Mouse (Mus musculus) ES-E14 (cell line): ENCODE results near the gene Parp6. TPM values are rescaled to one million over a fixed set of nuclear protein-coding genes. Genes with fewer than 3 reads are reported as not detected.
A peak's percentile ranks its signal among the peaks of the same experiment; 100 is the strongest.

Source experiments
- DNase-seq: peaks from one replicate; pipeline ENCODE4 v3.0.0-alpha.2; 2013; ENCODE audit warnings: low read depth, low spot score
- H3K27ac ChIP-seq: 2 replicates; pipeline ENCODE4 v1.5.1; 2012; ENCODE audit warnings: low read depth, mild to moderate bottlenecking, low read length, moderate library complexity, mixed read lengths; ENCODE audit not compliant: poor library complexity, insufficient read depth, severe bottlenecking
- H3K36me3 ChIP-seq: 2 replicates; pipeline ENCODE4 v1.6.1; 2012; ENCODE audit warnings: mild to moderate bottlenecking, low read length, moderate library complexity, mixed read lengths; ENCODE audit not compliant: control insufficient read depth, poor library complexity, insufficient read depth, severe bottlenecking
- H3K4me1 ChIP-seq, 2 experiments: fragments of 150-350 bp in 1 of 2; sonication (generic) in 1 of 2; 2 replicates each; pipeline ENCODE4 v1.6.1; 2012; ENCODE audit warnings: low read length in 2 of 2, mild to moderate bottlenecking in 1 of 2, mixed read lengths in 1 of 2; ENCODE audit not compliant: control insufficient read depth in 2 of 2, insufficient read depth in 2 of 2, poor library complexity in 1 of 2
- H3K4me3 ChIP-seq, 2 experiments: fragments of 150-350 bp in 1 of 2; sonication (generic) in 1 of 2; 2 replicates each; pipeline ENCODE4 v1.5.1; 2012; ENCODE audit warnings: low read length in 2 of 2, low read depth in 1 of 2, mild to moderate bottlenecking in 1 of 2, mixed read lengths in 1 of 2; ENCODE audit not compliant: insufficient read depth in 1 of 2, poor library complexity in 1 of 2, severe bottlenecking in 1 of 2
- H3K9ac ChIP-seq: 2 replicates; pipeline ENCODE4 v1.6.1; 2012; ENCODE audit warnings: low read depth, mild to moderate bottlenecking, low read length, mixed read lengths; ENCODE audit not compliant: poor library complexity, insufficient read depth, severe bottlenecking
- H3K9me3 ChIP-seq: fragments of 150-350 bp; sonication (generic); 2 replicates; pipeline ENCODE4 v1.6.1; 2012; ENCODE audit warnings: low read depth, mild to moderate bottlenecking, low read length; ENCODE audit not compliant: control insufficient read depth, insufficient read depth
- CHD2 ChIP-seq: IDR thresholded peaks from 2 replicates; pipeline ENCODE4 v1.6.1; 2014; ENCODE audit warnings: mild to moderate bottlenecking, low read depth, low read length, inconsistent platforms
- HCFC1 ChIP-seq: IDR thresholded peaks from 2 replicates; pipeline ENCODE4 v1.6.1; 2012; ENCODE audit warnings: low read length, inconsistent platforms, borderline replicate concordance; ENCODE audit not compliant: insufficient read depth
- MAFK ChIP-seq: IDR thresholded peaks from 2 replicates; pipeline ENCODE4 v1.6.1; 2014; ENCODE audit warnings: mild to moderate bottlenecking, low read depth, low read length, inconsistent platforms; ENCODE audit not compliant: insufficient read depth
- ZC3H11A ChIP-seq: IDR thresholded peaks from 2 replicates; pipeline ENCODE4 v1.6.1; 2012; ENCODE audit warnings: low read depth, mild to moderate bottlenecking, inconsistent platforms, low read length, borderline replicate concordance
- ZNF384 ChIP-seq: IDR thresholded peaks from 2 replicates; pipeline ENCODE4 v1.6.1; 2012; ENCODE audit warnings: low read depth, low read length, inconsistent platforms
- in situ Hi-C, 2 experiments: fragments of 600-800 bp; cut with MboI; formaldehyde crosslinking; loops; one replicate each; pipeline ENCODE4 v1.15.1; 2025; ENCODE audit warnings: low sequenced_read_pairs in 2 of 2, inconsistent platforms in 1 of 2; ENCODE audit not compliant: unreplicated experiment in 2 of 2
- total RNA-seq: library from RNA; depleted of rRNA; stranded (reverse); fragments of 300-350 nt; gene quantifications from 2 replicates; pipeline ENCODE4 v1.2.3, GENCODE M21; 2012

Gene Parp6
- total RNA-seq, 1 experiment, result 7.9 TPM

DNA sequence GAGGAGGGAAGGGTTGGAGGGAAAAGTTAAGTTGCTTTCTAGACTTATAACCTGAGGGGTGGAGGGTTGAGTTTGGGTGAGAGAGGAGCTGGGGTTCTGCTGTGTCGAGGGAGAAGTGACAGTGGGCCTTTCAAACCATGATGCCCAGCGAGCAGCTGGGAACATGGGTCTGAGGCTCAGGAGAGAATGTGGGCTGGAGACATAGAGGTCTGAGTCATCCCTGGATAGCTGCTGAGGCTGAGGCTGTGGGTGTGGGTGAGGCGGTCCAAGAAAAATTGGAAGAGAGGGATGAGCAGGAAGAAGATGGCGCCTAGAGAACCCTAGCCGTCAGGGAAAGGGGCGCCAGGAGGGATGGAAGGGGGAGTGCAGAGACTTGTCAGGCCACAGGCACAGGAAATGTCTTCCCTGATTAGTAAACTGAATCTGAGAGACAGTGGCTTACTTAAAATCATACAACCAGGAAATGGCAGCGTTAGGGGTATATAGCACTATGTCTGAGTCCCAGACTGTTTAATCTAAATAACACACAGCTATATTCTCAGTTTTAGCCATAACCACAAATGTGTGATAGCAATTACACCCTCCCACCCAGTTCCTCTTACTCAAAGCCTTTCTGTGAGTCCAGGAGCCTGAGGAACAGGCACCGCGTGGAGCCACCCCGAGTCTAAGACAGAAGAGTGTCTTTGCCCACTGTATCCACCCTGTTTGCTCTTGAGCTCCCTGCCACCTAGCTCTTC, 27.2 kb upstream of the Parp6 start:
- in situ Hi-C loops, result no loop called here
- no peak for DNase-seq
- no peak overlapping the region for H3K27ac ChIP-seq
- no peak overlapping the region for H3K4me3 ChIP-seq
- no peaks in the 10 kb centered on the region for H3K36me3 ChIP-seq
- no peak overlapping the region for H3K9ac ChIP-seq
- no peaks in the 10 kb centered on the region for H3K9me3 ChIP-seq
- peaks cover 0 to 2% of the 10 kb centered on the region in 2 experiments; a peak in 1 of 4 replicates for H3K4me1 ChIP-seq
- TF ChIP-seq ZC3H11A (no peak), ZNF384 (no peak), HCFC1 (no peak), CHD2 (no peak), MAFK (no peak)

DNA sequence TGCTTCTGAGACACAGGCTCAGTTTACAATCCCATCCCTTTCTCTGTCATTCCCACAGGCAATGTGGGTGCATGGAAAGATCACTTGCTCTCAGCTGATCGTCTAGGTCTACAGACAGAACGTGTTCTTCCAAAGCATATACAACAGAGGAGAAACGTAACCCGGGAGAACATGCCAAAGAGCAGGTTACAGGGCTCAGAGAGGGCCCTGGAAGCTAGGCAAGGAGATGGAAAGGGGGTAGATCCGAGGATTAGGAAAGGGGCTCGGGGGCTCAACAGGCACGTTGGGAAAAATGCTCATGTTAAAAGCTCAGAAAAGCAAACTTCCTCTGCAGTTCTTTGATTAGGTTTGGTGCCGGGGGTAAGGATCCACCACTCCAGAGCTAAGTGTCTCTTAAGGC, 15.4 kb upstream of the Parp6 start:
- in situ Hi-C loops, result no loop called here
- Histone ChIP-seq H3K27ac (no peak overlapping the region), H3K9ac (no peak overlapping the region), H3K4me1 (peaks cover 0 to 7% of the 10 kb centered on the region in 2 experiments; a peak in 1 of 4 replicates), H3K9me3 (no peaks in the 10 kb centered on the region), H3K4me3 (no peak overlapping the region), H3K36me3 (no peaks in the 10 kb centered on the region)
- no peak for TF ChIP-seq ZC3H11A
- no peak for TF ChIP-seq HCFC1
- no peak for TF ChIP-seq CHD2
- no peak for TF ChIP-seq ZNF384
- TF ChIP-seq MAFK, result no peak
- DNase-seq, result no peak

DNA sequence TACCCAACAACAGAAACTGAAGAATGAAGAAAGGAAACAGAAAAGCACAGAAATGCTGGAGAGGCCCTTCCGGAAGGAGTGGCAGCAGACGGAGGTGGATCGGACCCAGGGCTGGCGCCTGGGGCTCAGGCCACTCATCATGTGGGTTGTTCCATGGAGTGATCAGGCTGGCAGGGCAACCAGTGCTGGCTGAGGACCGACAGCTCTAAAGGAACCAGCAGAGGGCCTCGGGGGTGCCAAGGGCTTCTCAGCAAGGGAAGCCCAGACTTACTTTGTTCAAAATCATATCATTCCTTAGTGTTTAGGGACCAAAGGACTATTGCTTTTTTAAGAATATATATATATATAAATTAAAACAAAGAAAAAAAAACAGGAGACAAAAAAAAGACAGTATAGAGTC, 11.1 kb upstream of the Parp6 start:
- Histone ChIP-seq H3K9me3 (no peaks in the 10 kb centered on the region), H3K36me3 (no peaks in the 10 kb centered on the region), H3K4me1 (peaks cover 0 to 7% of the 10 kb centered on the region in 2 experiments; a peak in 1 of 4 replicates), H3K4me3 (no peak overlapping the region), H3K9ac (no peak overlapping the region), H3K27ac (no peak overlapping the region)
- in situ Hi-C loops, result no loop called here
- DNase-seq, result no peak
- TF ChIP-seq MAFK (no peak), ZNF384 (no peak), CHD2 (no peak), HCFC1 (no peak), ZC3H11A (no peak)

DNA sequence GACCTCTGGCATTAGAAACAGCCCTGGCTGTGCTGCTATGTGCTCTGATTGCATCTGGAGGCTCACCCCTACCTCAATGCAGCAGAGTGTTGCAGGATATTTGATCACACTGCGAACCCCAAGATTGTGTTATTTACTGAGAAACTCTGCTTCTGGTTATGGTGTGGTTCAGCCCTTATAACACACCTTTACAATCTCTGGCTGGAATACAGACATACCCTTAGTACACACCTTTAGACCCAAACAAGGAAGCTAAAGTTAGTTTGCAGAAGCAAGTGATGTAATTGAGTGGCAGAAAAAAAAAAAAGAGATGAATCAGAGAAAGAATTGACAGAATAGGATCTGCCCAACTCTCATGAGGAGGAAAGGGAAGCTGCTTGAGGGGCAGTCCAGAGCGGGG, 6.1 kb upstream of the Parp6 start:
- no peak for DNase-seq
- Histone ChIP-seq H3K9ac (no peak overlapping the region), H3K36me3 (no peaks in the 10 kb centered on the region), H3K27ac (no peak overlapping the region), H3K4me1 (peaks cover 9% of the 10 kb centered on the region in 2 experiments), H3K9me3 (no peaks in the 10 kb centered on the region), H3K4me3 (no peak overlapping the region)
- in situ Hi-C loops, result no loop called here
- no peak for TF ChIP-seq HCFC1

GRCm38 (mm10) chr9:59615797-59616196, 1.3 kb upstream of the Parp6 start:
- peaks cover 9 to 12% of the 10 kb centered on the region in 2 experiments for H3K4me1 ChIP-seq
- H3K9me3 ChIP-seq, result no peaks in the 10 kb centered on the region
- DNase-seq, result no peak
- no peaks in the 10 kb centered on the region for H3K36me3 ChIP-seq
- H3K4me3 ChIP-seq, result no peak overlapping the region
- TF ChIP-seq ZC3H11A, result no peak
- TF ChIP-seq ZNF384, result peak; percentile 43; the same call in 1 of the 2 replicates
- in situ Hi-C loops, result no loop called here
- H3K9ac ChIP-seq, result no peak overlapping the region
- H3K27ac ChIP-seq, result no peak overlapping the region
